Mouse (Mus musculus) heart, embryonic 14.5 days (tissue): ENCODE measurements around the gene Stox2. TPM values are rescaled to one million over a fixed set of nuclear protein-coding genes. Genes with fewer than 3 reads are reported as not detected.
"Not testable (repeated sequence)": the region's sequence is repeated elsewhere in the genome, so short reads cannot be mapped to it uniquely, and the experiment has no call there.

Source experiments
- ATAC-seq: fragments of 200-750 bp; cut with Nextera tagmentation; 2 replicates; pipeline ENCODE4 v1.8.0; 2017; ENCODE audit warnings: low read depth, moderate TSS enrichment; ENCODE audit not compliant: insufficient number of reproducible peaks, insufficient read depth, low FRiP score
- H3K27ac ChIP-seq, 2 experiments: fragments of 200-500 bp in 1 of 2; fragments of 300-500 bp in 1 of 2; sonication (generic) in 1 of 2; replicated peaks in 1 of 2; 2 replicates each; pipeline ENCODE4 v1.5.1; 2012 to 2014; ENCODE audit warnings: low read depth in 2 of 2, low read length in 2 of 2, control low read depth in 1 of 2, mild to moderate bottlenecking in 1 of 2, mixed read lengths in 1 of 2; ENCODE audit not compliant: control insufficient read depth in 1 of 2, insufficient read depth in 1 of 2
- H3K27me3 ChIP-seq: fragments of 300-500 bp; sonication (generic); 2 replicates; pipeline ENCODE4 v1.6.1; 2014; ENCODE audit warnings: mild to moderate bottlenecking, low read length, control low read depth; ENCODE audit not compliant: control insufficient read depth, insufficient read depth
- H3K36me3 ChIP-seq: fragments of 300-500 bp; sonication (generic); 2 replicates; pipeline ENCODE4 v1.6.1; 2014; ENCODE audit warnings: mild to moderate bottlenecking, control low read depth, low read length, mixed read lengths; ENCODE audit not compliant: control insufficient read depth, insufficient read depth
- H3K4me1 ChIP-seq, 2 experiments: fragments of 200-500 bp in 1 of 2; fragments of 300-500 bp in 1 of 2; sonication (generic) in 1 of 2; 2 replicates each; pipeline ENCODE4 v1.6.1; 2012 to 2014; ENCODE audit warnings: low read length in 2 of 2, control low read depth in 1 of 2, mixed read lengths in 1 of 2; ENCODE audit not compliant: control insufficient read depth in 2 of 2, insufficient read depth in 2 of 2
- H3K4me2 ChIP-seq: fragments of 300-500 bp; sonication (generic); 2 replicates; pipeline ENCODE4 v1.6.1; 2014; ENCODE audit warnings: mild to moderate bottlenecking, low read length
- H3K4me3 ChIP-seq, 2 experiments: fragments of 200-500 bp in 1 of 2; fragments of 300-500 bp in 1 of 2; sonication (generic) in 1 of 2; 2 replicates each; pipeline ENCODE4 v1.5.1; 2012 to 2014; ENCODE audit warnings: low read length in 2 of 2, mild to moderate bottlenecking in 2 of 2, control low read depth in 1 of 2, low read depth in 1 of 2, moderate library complexity in 1 of 2; ENCODE audit not compliant: control insufficient read depth in 1 of 2, insufficient read depth in 1 of 2
- H3K9ac ChIP-seq: fragments of 300-500 bp; sonication (generic); 2 replicates; pipeline ENCODE4 v1.6.1; 2014; ENCODE audit warnings: mild to moderate bottlenecking, low read length
- H3K9me3 ChIP-seq: fragments of 300-500 bp; sonication (generic); 2 replicates; pipeline ENCODE4 v1.6.1; 2016; ENCODE audit warnings: low read length, control low read depth; ENCODE audit not compliant: control insufficient read depth
- WGBS: fragments of 180-500 bp; shearing (Covaris S2); extraction: QIAGEN DNeasy Blood & Tissue Kit; methylation state at CpG from one replicate; pipeline ENCODE4 v1.1.7; 2014; 5-methylcytosine and 5-hydroxymethylcytosine counted together
- polyA plus RNA-seq: library from polyadenylated mRNA; unstranded; fragments of >200 nt; fragmentation: Nextera tagmentation; extraction: Ambion mirVana; gene quantifications from 2 replicates; pipeline ENCODE4 v1.2.1, GENCODE M21; 2014

Stox2 gene
- polyA plus RNA-seq, 1 experiment from 2014 or later, result 10.9 TPM

DNA sequence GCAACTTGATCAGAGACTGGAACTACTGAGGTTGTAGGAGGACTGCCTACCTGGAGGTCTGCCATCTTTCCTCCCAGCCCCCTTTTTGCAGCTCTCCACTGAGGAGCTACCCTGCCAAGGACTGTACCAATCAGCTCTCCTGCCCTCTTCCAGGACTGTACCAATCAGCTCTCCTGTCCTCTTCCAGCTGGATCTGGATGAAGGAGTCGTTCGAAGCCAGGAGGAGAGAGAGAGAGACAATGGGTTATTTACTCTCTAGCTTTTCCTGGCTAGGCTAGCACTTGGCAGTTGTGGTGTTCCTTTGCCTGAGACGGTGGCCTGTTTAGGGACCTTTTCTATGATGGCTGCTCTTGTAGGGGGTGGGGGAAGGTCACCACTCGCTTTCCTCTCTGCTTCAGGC, 14.9 kb downstream of the Stox2 start:
- no peak overlapping the region for H3K27ac ChIP-seq
- H3K36me3 ChIP-seq, result no peaks in the 10 kb centered on the region
- WGBS, result 60% methylated on average over 4 of the region's 4 CpGs
- ATAC-seq, result no peak
- no peak overlapping the region for H3K4me2 ChIP-seq
- H3K9ac ChIP-seq, result no peak overlapping the region
- H3K4me3 ChIP-seq, result no peak overlapping the region
- H3K4me1 ChIP-seq, result no peaks in the 10 kb centered on the region
- H3K27me3 ChIP-seq, result no peaks in the 10 kb centered on the region
- no peaks in the 10 kb centered on the region for H3K9me3 ChIP-seq

DNA sequence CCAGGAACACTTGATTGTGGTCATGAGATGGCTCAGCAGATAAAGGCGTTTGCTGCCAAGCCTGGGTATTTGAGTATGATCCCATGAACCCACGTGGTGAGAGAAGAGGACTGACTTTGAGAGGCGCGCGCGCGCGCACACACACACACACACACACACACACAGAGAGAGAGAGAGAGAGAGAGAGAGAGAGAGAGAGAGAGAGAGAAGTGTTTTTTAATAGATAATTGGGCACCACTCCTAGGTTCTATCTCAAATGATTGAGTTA, 32.0 kb downstream of the Stox2 start:
- not testable (repeated sequence) for H3K36me3 ChIP-seq, H3K9me3 ChIP-seq, ATAC-seq, H3K27ac ChIP-seq
- peak overlapping the region; percentile 62 to 88; a peak in 3 of 4 replicates for H3K4me3 ChIP-seq
- peaks cover 44% of the 10 kb centered on the region for H3K27me3 ChIP-seq
- 2% methylated on average over 8 of the region's 8 CpGs for WGBS
- H3K4me2 ChIP-seq, result peak overlapping the region; percentile 92
- peak overlapping the region; percentile 74 for H3K9ac ChIP-seq
- peaks cover 7 to 16% of the 10 kb centered on the region in 2 experiments; a peak in 3 of 4 replicates for H3K4me1 ChIP-seq

DNA sequence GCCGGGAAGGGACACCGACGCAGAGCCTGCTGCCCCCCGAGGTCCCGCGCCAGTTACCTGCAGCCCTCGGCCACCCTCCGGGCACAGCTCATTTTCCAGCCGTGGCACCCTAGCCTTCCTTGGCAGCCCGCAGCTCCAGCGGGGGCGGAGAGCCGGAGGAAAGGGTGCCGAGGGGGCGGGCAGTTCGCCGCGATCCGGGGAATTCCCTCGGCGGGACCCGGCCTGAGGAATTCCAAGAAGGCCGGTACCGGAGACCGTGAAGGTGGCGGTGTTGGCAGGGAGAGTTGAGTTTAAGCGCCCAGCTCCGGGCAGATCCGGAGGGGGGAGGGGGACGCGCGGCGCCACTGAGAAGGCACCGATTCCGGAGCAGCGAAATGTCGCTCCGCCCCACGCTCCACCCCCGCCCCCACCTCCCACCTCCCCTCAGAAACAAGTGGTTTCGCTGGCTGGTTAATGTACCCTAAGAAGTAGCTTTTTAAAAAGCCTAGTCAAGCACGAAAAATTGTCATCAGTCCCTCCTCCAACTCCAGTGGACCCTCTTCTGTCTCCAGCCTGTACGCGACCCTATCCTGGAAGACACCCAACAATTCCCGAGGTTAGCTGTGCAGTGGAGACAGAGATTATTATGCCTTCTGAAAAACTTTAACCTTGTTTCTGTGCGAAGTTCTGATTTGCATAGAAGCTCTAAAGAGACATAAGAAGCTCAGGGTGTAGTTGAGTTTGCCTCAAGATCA, 32.5 kb downstream of the Stox2 start:
- no peaks in the 10 kb centered on the region for H3K9me3 ChIP-seq
- peak overlapping the region; percentile 74 for H3K9ac ChIP-seq
- peak overlapping the region; percentile 62 to 88 for H3K4me3 ChIP-seq
- peaks cover 7 to 17% of the 10 kb centered on the region in 2 experiments; a peak in 3 of 4 replicates for H3K4me1 ChIP-seq
- H3K36me3 ChIP-seq, result no peaks in the 10 kb centered on the region
- peak; percentile 68 for ATAC-seq
- no peak overlapping the region for H3K27ac ChIP-seq
- H3K4me2 ChIP-seq, result peak overlapping the region; percentile 92
- 2% methylated on average over 43 of the region's 46 CpGs for WGBS
- peaks cover 49% of the 10 kb centered on the region for H3K27me3 ChIP-seq

GRCm38 (mm10) chr8:47412696-47413523, 33.3 kb downstream of the Stox2 start:
- ATAC-seq, result peak; percentile 55; the same call in 1 of the 2 replicates
- H3K9me3 ChIP-seq, result no peaks in the 10 kb centered on the region
- under 1% methylated on average over 78 of the region's 81 CpGs for WGBS
- peak overlapping the region; percentile 92 for H3K4me2 ChIP-seq
- H3K4me1 ChIP-seq, result peaks cover 7 to 17% of the 10 kb centered on the region in 2 experiments; a peak in 3 of 4 replicates
- peak overlapping the region; percentile 74 for H3K9ac ChIP-seq
- peaks cover 54% of the 10 kb centered on the region for H3K27me3 ChIP-seq
- H3K4me3 ChIP-seq, result peak overlapping the region; percentile 62 to 88
- no peaks in the 10 kb centered on the region for H3K36me3 ChIP-seq
- H3K27ac ChIP-seq, result no peak overlapping the region

GRCm38 (mm10) chr8:47411994-47412695, 34.0 kb downstream of the Stox2 start:
- peaks cover 54% of the 10 kb centered on the region for H3K27me3 ChIP-seq
- peak overlapping the region; percentile 74 for H3K9ac ChIP-seq
- H3K4me1 ChIP-seq, result peaks cover 7 to 17% of the 10 kb centered on the region in 2 experiments; a peak in 3 of 4 replicates
- H3K27ac ChIP-seq, result no peak overlapping the region
- peak overlapping the region; percentile 62 to 88 for H3K4me3 ChIP-seq
- no peak; the same call in 1 of the 2 replicates for ATAC-seq
- H3K9me3 ChIP-seq, result no peaks in the 10 kb centered on the region
- 2% methylated on average over 43 of the region's 43 CpGs for WGBS
- no peaks in the 10 kb centered on the region for H3K36me3 ChIP-seq
- H3K4me2 ChIP-seq, result peak overlapping the region; percentile 92

GRCm38 (mm10) chr8:47411321-47411720, 34.8 kb downstream of the Stox2 start:
- Histone ChIP-seq H3K36me3 (no peaks in the 10 kb centered on the region), H3K9ac (no peak overlapping the region), H3K4me1 (peaks cover 7 to 17% of the 10 kb centered on the region in 2 experiments; a peak in 3 of 4 replicates), H3K9me3 (no peaks in the 10 kb centered on the region), H3K27ac (no peak overlapping the region), H3K27me3 (peaks cover 49% of the 10 kb centered on the region), H3K4me3 (no peak overlapping the region), H3K4me2 (no peak overlapping the region)
- WGBS, result 10% methylated on average over 12 of the region's 12 CpGs
- no peak for ATAC-seq

- Histone ChIP-seq H3K4me2 (no peak overlapping the region), H3K4me1 (peaks cover 7 to 17% of the 10 kb centered on the region in 2 experiments; a peak in 3 of 4 replicates), H3K27ac (no peak overlapping the region), H3K9ac (no peak overlapping the region), H3K27me3 (peaks cover 40% of the 10 kb centered on the region), H3K4me3 (no peak overlapping the region), H3K9me3 (no peaks in the 10 kb centered on the region), H3K36me3 (no peaks in the 10 kb centered on the region)
- ATAC-seq, result no peak
- WGBS, result 11% methylated on average over 8 of the region's 8 CpGs
Measured at GRCm38 (mm10) chr8:47409061-47409460, 37.1 kb downstream of the Stox2 start.
